Mouse (Mus musculus) stomach, postnatal 0 days (tissue): ENCODE results near the gene Tmco5. TPM values are rescaled to one million over a fixed set of nuclear protein-coding genes. Genes with fewer than 3 reads are reported as not detected.

ENCODE experiments used
- ATAC-seq: fragments of 200-750 bp; cut with Nextera tagmentation; 2 replicates; pipeline ENCODE4 v1.8.0; 2017; ENCODE audit not compliant: low FRiP score, low TSS enrichment
- DNase-seq: peaks from one replicate; pipeline ENCODE4 v3.0.0-alpha.2; 2016; ENCODE audit warnings: low spot score
- H3K27ac ChIP-seq: fragments of 300-500 bp; sonication (generic); replicated peaks from 2 replicates; pipeline ENCODE4 v1.5.1; 2014; ENCODE audit warnings: mild to moderate bottlenecking, control low read depth
- H3K27me3 ChIP-seq: fragments of 300-500 bp; sonication (generic); 2 replicates; pipeline ENCODE4 v1.6.1; 2014; ENCODE audit warnings: low read length; ENCODE audit not compliant: control insufficient read depth, insufficient read depth
- H3K36me3 ChIP-seq: fragments of 300-500 bp; sonication (generic); 2 replicates; pipeline ENCODE4 v1.6.1; 2014; ENCODE audit warnings: low read length, mixed read lengths; ENCODE audit not compliant: control insufficient read depth, insufficient read depth
- H3K4me1 ChIP-seq: fragments of 300-500 bp; sonication (generic); replicated peaks from 2 replicates; pipeline ENCODE4 v1.6.1; 2014; ENCODE audit warnings: antibody characterized with exemption; ENCODE audit not compliant: control insufficient read depth, insufficient read depth
- H3K4me2 ChIP-seq: fragments of 300-500 bp; sonication (generic); replicated peaks from 2 replicates; pipeline ENCODE4 v1.6.1; 2014; ENCODE audit warnings: low read depth, mild to moderate bottlenecking, control low read depth, moderate library complexity
- H3K4me3 ChIP-seq: fragments of 300-500 bp; sonication (generic); 2 replicates; pipeline ENCODE4 v1.5.1; 2014; ENCODE audit warnings: low read depth, low read length, control low read depth
- H3K9ac ChIP-seq: fragments of 300-500 bp; sonication (generic); 2 replicates; pipeline ENCODE4 v1.6.1; 2014; ENCODE audit warnings: mild to moderate bottlenecking, low read length, control low read depth, mixed read lengths
- H3K9me3 ChIP-seq: fragments of 300-500 bp; sonication (generic); 2 replicates; pipeline ENCODE4 v1.6.1; 2016; ENCODE audit warnings: low read length; ENCODE audit not compliant: control insufficient read depth
- CTCF ChIP-seq: IDR thresholded peaks from 2 replicates; pipeline ENCODE4 v1.5.1; 2016; ENCODE audit warnings: antibody characterized with exemption, low read depth, mild to moderate bottlenecking, moderate library complexity
- EP300 ChIP-seq: optimal IDR thresholded peaks from 2 replicates; pipeline ENCODE3; 2016; ENCODE audit warnings: antibody characterized with exemption
- WGBS: fragments of 180-500 bp; shearing (Covaris S2); extraction: QIAGEN DNeasy Blood & Tissue Kit; methylation state at CpG from one replicate; pipeline ENCODE4 v1.1.7; 2014; 5-methylcytosine and 5-hydroxymethylcytosine counted together
- polyA plus RNA-seq: library from polyadenylated mRNA; unstranded; fragments of >200 nt; fragmentation: Nextera tagmentation; extraction: Ambion mirVana; gene quantifications from 2 replicates; pipeline ENCODE4 v1.2.1, GENCODE M21; 2015

Tmco5 gene
- polyA plus RNA-seq, 1 experiment from 2014 or later, result not detected

GRCm38 (mm10) chr2:116899615-116900272, 21.3 kb downstream of the Tmco5 start:
- peak; percentile 91 for TF ChIP-seq CTCF
- no peak for TF ChIP-seq EP300
- peak overlapping the region; percentile 35 for H3K4me3 ChIP-seq

GRCm38 (mm10) chr2:116900273-116900843, 21.9 kb downstream of the Tmco5 start:
- TF ChIP-seq EP300, result no peak
- peak; percentile 18; the same call in 1 of the 2 replicates for TF ChIP-seq CTCF
- Histone ChIP-seq H3K27ac (peak overlapping the region; percentile 45; the same call in 1 of the 2 replicates), H3K4me2 (peak overlapping the region; percentile 64), H3K9me3 (no peaks in the 10 kb centered on the region), H3K36me3 (no peaks in the 10 kb centered on the region), H3K4me1 (no peaks in the 10 kb centered on the region), H3K27me3 (no peaks in the 10 kb centered on the region), H3K4me3 (peak overlapping the region; percentile 35), H3K9ac (peak overlapping the region; percentile 54; the same call in 1 of the 2 replicates)
- WGBS, result 30% methylated on average over 10 of the region's 10 CpGs
- DNase-seq, result no peak
- peak; percentile 43; the same call in 1 of the 2 replicates for ATAC-seq

More at GRCm38 (mm10) chr2:116899615-116900272, 21.3 kb downstream of the Tmco5 start:
- Histone ChIP-seq H3K27me3 (no peaks in the 10 kb centered on the region), H3K9ac (peak overlapping the region; percentile 54; the same call in 1 of the 2 replicates), H3K9me3 (no peaks in the 10 kb centered on the region), H3K4me1 (no peaks in the 10 kb centered on the region), H3K27ac (peak overlapping the region; percentile 45; the same call in 1 of the 2 replicates), H3K36me3 (no peaks in the 10 kb centered on the region), H3K4me2 (peak overlapping the region; percentile 64)
- peak; percentile 84 for DNase-seq
- ATAC-seq, result peak; percentile 73; the same call in 1 of the 2 replicates
- 12% methylated on average over 19 of the region's 19 CpGs for WGBS

- 0 out of 2 replicates have a peak, but pooled peaks have one; percentile 18 for ATAC-seq
These were observed 29.8 kb downstream of the Tmco5 start for GRCm38 (mm10) chr2:116908268-116908667.

GRCm38 (mm10) chr2:116912334-116913070, 34.0 kb downstream of the Tmco5 start:
- no peak overlapping the region for H3K9ac ChIP-seq
- DNase-seq, result no peak
- H3K4me3 ChIP-seq, result no peak overlapping the region
- no peaks in the 10 kb centered on the region for H3K36me3 ChIP-seq
- H3K4me2 ChIP-seq, result no peak overlapping the region
- no peaks in the 10 kb centered on the region for H3K4me1 ChIP-seq
- TF ChIP-seq EP300, result no peak
- no peak for TF ChIP-seq CTCF
- 71% methylated on average over 6 of the region's 7 CpGs for WGBS
- no peaks in the 10 kb centered on the region for H3K27me3 ChIP-seq
- no peak for ATAC-seq
- no peaks in the 10 kb centered on the region for H3K9me3 ChIP-seq
- H3K27ac ChIP-seq, result no peak overlapping the region

More at GRCm38 (mm10) chr2:116908268-116908667, 29.8 kb downstream of the Tmco5 start:
- TF ChIP-seq EP300 (no peak), CTCF (no peak)
- H3K27ac ChIP-seq, result no peak overlapping the region
- H3K9ac ChIP-seq, result no peak overlapping the region
- no peak for DNase-seq
- no peak overlapping the region for H3K4me2 ChIP-seq
- no peaks in the 10 kb centered on the region for H3K9me3 ChIP-seq
- WGBS, result 66% methylated on average over 8 of the region's 8 CpGs
- H3K36me3 ChIP-seq, result no peaks in the 10 kb centered on the region
- H3K27me3 ChIP-seq, result no peaks in the 10 kb centered on the region
- no peak overlapping the region for H3K4me3 ChIP-seq
- H3K4me1 ChIP-seq, result no peaks in the 10 kb centered on the region

GRCm38 (mm10) chr2:116913677-116914405, 35.4 kb downstream of the Tmco5 start:
- DNase-seq (no peak), ATAC-seq (peak; percentile 40; the same call in 1 of the 2 replicates)
- no peak overlapping the region for H3K27ac ChIP-seq
- H3K4me2 ChIP-seq, result no peak overlapping the region
- TF ChIP-seq EP300, result no peak
- TF ChIP-seq CTCF, result no peak
- no peak overlapping the region for H3K4me3 ChIP-seq
- H3K9ac ChIP-seq, result no peak overlapping the region
- no peaks in the 10 kb centered on the region for H3K36me3 ChIP-seq
- H3K9me3 ChIP-seq, result no peaks in the 10 kb centered on the region
- 63% methylated on average over 20 of the region's 20 CpGs for WGBS
- no peaks in the 10 kb centered on the region for H3K27me3 ChIP-seq
- H3K4me1 ChIP-seq, result no peaks in the 10 kb centered on the region
